Mouse (Mus musculus): ENCODE measurements at regions not wholly inside any gene's neighbourhood (a gene's known extent, or its start where the extent isn't known, plus 50 kb on each side); places are given as distances from the start of the nearest gene placed in this dataset.
A peak's percentile ranks its signal among the peaks of the same experiment; 100 is the strongest.

GRCm38 (mm10) chr1:138908860-138909259 lies 52.2 kb upstream of the 2310009B15Rik start:
- 54% methylated on average over 5 of the region's 5 CpGs for WGBS (ENCODE audit: insufficient replicate concordance)
- Histone ChIP-seq H3K4me3 (no peak overlapping the region), H3K9me3 (replicated peaks) (no peaks in the 10 kb centered on the region), H3K9ac (no peak overlapping the region), H3K4me1 (0 out of 2 replicates have a peak, but pooled peaks cover 4% of the 10 kb centered on the region), H3K4me2 (no peak overlapping the region), H3K36me3 (no peaks in the 10 kb centered on the region), H3K27me3 (replicated peaks) (no peaks in the 10 kb centered on the region), H3K27ac (no peak overlapping the region)
- no peak for ATAC-seq

- 30% methylated on average over 2 of the region's 2 CpGs for WGBS (ENCODE audit: insufficient replicate concordance)
- no peak overlapping the region for H3K9ac ChIP-seq
- H3K4me1 ChIP-seq: 0 out of 2 replicates have a peak, but pooled peaks cover 4% of the 10 kb centered on the region
- H3K36me3 ChIP-seq: no peaks in the 10 kb centered on the region
- no peaks in the 10 kb centered on the region for H3K9me3 ChIP-seq (replicated peaks)
- H3K4me3 ChIP-seq: no peak overlapping the region
- no peak overlapping the region for H3K4me2 ChIP-seq
- no peak for ATAC-seq
- no peaks in the 10 kb centered on the region for H3K27me3 ChIP-seq (replicated peaks)
- no peak overlapping the region for H3K27ac ChIP-seq
These were observed 53.0 kb upstream of the 2310009B15Rik start for GRCm38 (mm10) chr1:138909654-138910053.

- 35% methylated on average over 8 of the region's 8 CpGs for WGBS (ENCODE audit: insufficient replicate concordance)
- H3K27me3 ChIP-seq (replicated peaks): no peaks in the 10 kb centered on the region
- H3K4me1 ChIP-seq: 0 out of 2 replicates have a peak, but pooled peaks cover 4% of the 10 kb centered on the region
- no peak overlapping the region for H3K4me3 ChIP-seq
- H3K9me3 ChIP-seq (replicated peaks): no peaks in the 10 kb centered on the region
- peak overlapping the region; percentile 25 for H3K4me2 ChIP-seq
- H3K36me3 ChIP-seq: no peaks in the 10 kb centered on the region
- no peak for ATAC-seq
- H3K27ac ChIP-seq: no peak overlapping the region
- no peak overlapping the region for H3K9ac ChIP-seq
These were observed 51.0 kb upstream of the Dennd1b start for GRCm38 (mm10) chr1:138912156-138912616.

GRCm38 (mm10) chr1:138912928-138913327 lies 50.3 kb upstream of the Dennd1b start:
- Histone ChIP-seq H3K4me2 (no peak overlapping the region), H3K4me1 (0 out of 2 replicates have a peak, but pooled peaks cover 4% of the 10 kb centered on the region), H3K27ac (no peak overlapping the region), H3K9me3 (replicated peaks) (no peaks in the 10 kb centered on the region), H3K36me3 (no peaks in the 10 kb centered on the region), H3K9ac (no peak overlapping the region), H3K27me3 (replicated peaks) (no peaks in the 10 kb centered on the region), H3K4me3 (no peak overlapping the region)
- 61% methylated on average over 5 of the region's 5 CpGs for WGBS (ENCODE audit: insufficient replicate concordance)
- no peak for ATAC-seq

- H3K4me2 ChIP-seq: no peak overlapping the region
- H3K36me3 ChIP-seq: no peaks in the 10 kb centered on the region
- no peak overlapping the region for H3K9ac ChIP-seq
- H3K9me3 ChIP-seq (replicated peaks): no peaks in the 10 kb centered on the region
- H3K27me3 ChIP-seq (replicated peaks): no peaks in the 10 kb centered on the region
- H3K4me1 ChIP-seq: 0 out of 2 replicates have a peak, but pooled peaks cover 4% of the 10 kb centered on the region
- 60% methylated on average over 4 of the region's 4 CpGs for WGBS (ENCODE audit: insufficient replicate concordance)
- no peak for ATAC-seq
- H3K4me3 ChIP-seq: no peak overlapping the region
- H3K27ac ChIP-seq: no peak overlapping the region
These were observed 49.8 kb upstream of the Dennd1b start for GRCm38 (mm10) chr1:138913428-138913827.

Data from liver, embryonic 12.5 days (tissue).